Mouse (Mus musculus): ENCODE data around the gene Ahcyl2. TPM values are rescaled to one million over a fixed set of nuclear protein-coding genes. Genes with fewer than 3 reads are reported as not detected.
"Not testable (repeated sequence)": the region's sequence is repeated elsewhere in the genome, so short reads cannot be mapped to it uniquely, and the experiment has no call there.

Gene Ahcyl2
- polyA plus RNA-seq, 1 experiment from 2014 or later, result 11.8 TPM

DNA sequence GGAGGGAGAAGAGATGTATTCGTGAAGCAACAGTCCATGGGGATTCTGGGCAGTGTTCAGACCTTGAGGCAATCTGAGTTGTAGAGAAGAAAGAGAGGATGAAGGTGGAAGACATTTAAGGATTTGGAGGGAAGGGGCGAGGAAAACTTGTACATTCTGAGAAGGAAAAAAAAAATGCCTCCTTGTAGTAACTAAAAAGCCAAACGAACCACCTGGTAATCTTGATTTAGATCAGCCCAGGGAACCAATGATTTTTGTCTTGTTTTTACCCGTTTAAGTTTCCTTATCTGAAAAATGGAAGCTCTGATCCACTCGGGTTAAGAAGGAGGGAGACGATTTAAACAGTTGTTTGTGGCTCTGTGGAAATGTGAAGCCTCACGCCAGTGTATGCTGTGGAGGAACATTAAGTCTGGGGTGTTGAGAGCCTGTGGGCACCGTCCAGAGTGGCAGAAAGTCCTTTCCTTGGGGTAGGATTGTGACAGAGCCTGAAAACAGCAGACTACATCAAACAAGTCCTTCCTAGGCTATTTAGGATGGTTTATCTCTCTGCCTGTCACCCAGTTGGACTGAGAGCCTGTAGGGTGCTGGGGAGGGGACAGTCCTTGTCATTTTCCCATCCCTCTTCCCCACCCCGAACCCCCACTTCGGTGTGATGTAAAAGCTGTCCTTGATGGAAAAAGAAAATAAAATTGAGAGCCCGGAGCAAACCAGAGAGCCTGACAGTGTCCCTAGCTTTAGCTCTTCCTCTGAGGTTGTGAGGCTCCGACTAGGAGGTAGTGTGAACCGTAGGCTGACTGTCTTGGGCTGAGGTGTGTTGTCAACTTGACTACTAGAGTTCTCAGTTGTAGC is 31.0 kb upstream of the Ahcyl2 start:
- Histone ChIP-seq H3K27me3 (ENCODE audit: control insufficient read depth, insufficient read depth, low read length) (no peaks in the 10 kb centered on the region), H3K27ac (ENCODE audit: low read depth, low read length) (peak overlapping the region; percentile 88; the same call in 1 of the 2 replicates), H3K9me3 (ENCODE audit: control insufficient read depth, low read length) (no peaks in the 10 kb centered on the region), H3K4me1 (ENCODE audit: control insufficient read depth, insufficient read depth, low read length) (peaks cover 8% of the 10 kb centered on the region), H3K4me2 (ENCODE audit: low read depth) (peak overlapping the region; percentile 73), H3K36me3 (ENCODE audit: control insufficient read depth, insufficient read depth, low read length) (no peaks in the 10 kb centered on the region), H3K4me3 (ENCODE audit: low read depth, low read length) (peak overlapping the region; percentile 93), H3K9ac (ENCODE audit: low read length) (peak overlapping the region; percentile 95)
- 18% methylated on average over 13 of the region's 13 CpGs for WGBS
- DNase-seq (ENCODE audit: low spot score) (no peak), ATAC-seq (ENCODE audit: insufficient read depth, low FRiP score, low TSS enrichment) (no peak)

DNA sequence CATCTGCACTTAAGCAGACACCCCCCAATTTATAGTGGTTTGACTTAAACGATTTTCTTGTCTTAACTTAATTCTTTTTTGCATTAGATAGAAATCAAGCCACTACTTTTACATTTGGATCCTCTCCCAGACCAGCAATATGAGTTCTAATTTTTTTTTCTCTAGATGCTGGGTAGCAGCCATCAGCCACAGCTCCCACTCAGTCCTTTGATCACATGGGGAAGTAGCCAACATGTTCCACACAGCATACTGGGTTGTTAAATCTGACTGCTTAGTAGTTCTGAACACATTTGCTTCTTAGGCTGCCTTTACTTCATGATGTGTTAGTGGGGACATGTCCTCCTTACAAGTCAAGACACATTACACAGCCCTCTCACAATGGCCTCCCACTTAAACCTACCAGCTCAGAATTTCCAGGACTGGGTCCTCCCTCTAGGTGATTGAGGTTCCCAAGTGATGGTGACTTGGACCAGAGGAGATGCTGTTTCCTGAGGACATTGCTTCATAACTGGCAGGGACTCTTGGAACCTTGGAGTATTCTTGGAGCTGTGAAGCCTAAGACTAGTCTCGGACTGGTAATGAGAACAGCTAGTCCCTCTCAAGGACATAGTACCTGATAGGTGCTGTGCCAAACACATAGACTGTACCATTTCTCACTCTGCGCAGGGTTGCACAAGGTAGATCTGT is 16.2 kb upstream of the Ahcyl2 start:
- Histone ChIP-seq H3K4me1 (ENCODE audit: control insufficient read depth, insufficient read depth, low read length) (no peaks in the 10 kb centered on the region), H3K27ac (ENCODE audit: low read depth, low read length) (no peak overlapping the region), H3K36me3 (ENCODE audit: control insufficient read depth, insufficient read depth, low read length) (peaks cover 10% of the 10 kb centered on the region), H3K4me3 (ENCODE audit: low read depth, low read length) (no peak overlapping the region), H3K27me3 (ENCODE audit: control insufficient read depth, insufficient read depth, low read length) (no peaks in the 10 kb centered on the region), H3K4me2 (ENCODE audit: low read depth) (no peak overlapping the region), H3K9me3 (ENCODE audit: control insufficient read depth, low read length) (peaks cover 8% of the 10 kb centered on the region), H3K9ac (ENCODE audit: low read length) (no peak overlapping the region)
- DNase-seq (ENCODE audit: low spot score) (no peak), ATAC-seq (ENCODE audit: insufficient read depth, low FRiP score, low TSS enrichment) (no peak)
- 93% methylated on average over 3 of the region's 3 CpGs for WGBS

DNA sequence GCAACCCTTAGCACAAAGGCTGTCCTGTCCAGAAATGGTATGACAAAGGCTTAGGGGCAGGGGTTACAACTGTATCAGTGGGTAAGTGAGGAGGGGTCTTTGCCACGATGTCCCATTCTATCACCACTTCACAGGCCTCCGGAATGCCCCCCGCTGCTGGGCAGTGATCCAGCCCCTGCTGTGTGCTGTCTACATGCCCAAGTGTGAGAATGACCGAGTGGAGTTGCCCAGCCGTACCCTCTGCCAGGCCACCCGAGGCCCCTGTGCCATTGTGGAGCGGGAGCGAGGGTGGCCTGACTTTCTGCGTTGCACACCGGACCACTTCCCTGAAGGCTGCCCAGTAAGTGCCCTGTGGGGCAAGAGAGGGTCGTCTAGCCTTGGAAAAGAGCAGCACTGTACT is 14.5 kb upstream of the Ahcyl2 start:
- Histone ChIP-seq H3K9ac (ENCODE audit: low read length) (no peak overlapping the region), H3K27me3 (ENCODE audit: control insufficient read depth, insufficient read depth, low read length) (no peaks in the 10 kb centered on the region), H3K4me2 (ENCODE audit: low read depth) (no peak overlapping the region), H3K4me1 (ENCODE audit: control insufficient read depth, insufficient read depth, low read length) (no peaks in the 10 kb centered on the region), H3K9me3 (ENCODE audit: control insufficient read depth, low read length) (peaks cover 6% of the 10 kb centered on the region), H3K36me3 (ENCODE audit: control insufficient read depth, insufficient read depth, low read length) (peaks cover 16% of the 10 kb centered on the region), H3K27ac (ENCODE audit: low read depth, low read length) (no peak overlapping the region), H3K4me3 (ENCODE audit: low read depth, low read length) (no peak overlapping the region)
- ATAC-seq (ENCODE audit: insufficient read depth, low FRiP score, low TSS enrichment), result no peak
- WGBS, result 89% methylated on average over 11 of the region's 11 CpGs
- DNase-seq (ENCODE audit: low spot score), result no peak

DNA sequence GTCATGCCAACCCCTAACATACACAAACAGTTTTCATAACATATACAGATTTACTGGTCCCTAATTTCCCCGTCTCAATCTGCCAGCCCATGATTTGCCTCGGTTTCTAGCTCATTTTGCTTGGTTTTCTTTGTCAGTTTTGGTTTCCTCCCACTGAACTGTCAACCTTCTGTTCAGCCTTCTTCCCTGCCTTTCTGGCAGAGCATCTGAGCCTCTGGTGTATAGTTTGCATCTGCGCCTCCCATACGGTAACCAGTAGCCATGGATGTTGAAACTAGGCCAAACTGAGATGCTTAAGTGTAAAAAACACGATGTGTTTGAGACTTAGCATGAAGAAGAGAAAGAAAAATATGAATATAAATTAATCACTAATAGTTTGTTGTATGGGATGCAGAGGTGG is 11.8 kb upstream of the Ahcyl2 start:
- Histone ChIP-seq H3K4me3 (ENCODE audit: low read depth, low read length) (no peak overlapping the region), H3K4me2 (ENCODE audit: low read depth) (no peak overlapping the region), H3K27ac (ENCODE audit: low read depth, low read length) (no peak overlapping the region), H3K9ac (ENCODE audit: low read length) (no peak overlapping the region), H3K36me3 (ENCODE audit: control insufficient read depth, insufficient read depth, low read length) (peaks cover 15% of the 10 kb centered on the region), H3K9me3 (ENCODE audit: control insufficient read depth, low read length) (no peaks in the 10 kb centered on the region), H3K27me3 (ENCODE audit: control insufficient read depth, insufficient read depth, low read length) (no peaks in the 10 kb centered on the region), H3K4me1 (ENCODE audit: control insufficient read depth, insufficient read depth, low read length) (no peaks in the 10 kb centered on the region)
- WGBS, result 92% methylated on average over 5 of the region's 5 CpGs
- no peak for DNase-seq (ENCODE audit: low spot score)
- ATAC-seq (ENCODE audit: insufficient read depth, low FRiP score, low TSS enrichment), result no peak

DNA sequence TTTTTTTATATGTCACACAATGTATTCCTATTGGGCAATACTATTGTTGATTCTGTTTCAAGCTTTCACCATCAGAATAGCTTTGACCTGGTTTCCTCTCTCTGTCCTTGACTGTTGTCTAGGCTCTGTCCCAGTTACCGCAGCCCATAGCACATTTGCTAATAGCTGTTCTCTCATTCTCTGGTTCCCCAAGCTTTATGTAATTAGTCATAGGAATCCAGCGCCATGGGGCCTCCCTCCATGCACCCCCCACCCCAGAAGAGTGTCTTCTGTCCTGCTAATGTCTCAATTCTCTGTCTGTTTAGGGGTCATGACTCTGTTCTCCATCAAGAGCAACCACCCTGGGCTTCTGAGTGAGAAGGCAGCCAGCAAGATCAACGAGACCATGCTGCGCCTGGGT is 11.3 kb upstream of the Ahcyl2 start:
- Histone ChIP-seq H3K27me3 (ENCODE audit: control insufficient read depth, insufficient read depth, low read length) (no peaks in the 10 kb centered on the region), H3K4me3 (ENCODE audit: low read depth, low read length) (no peak overlapping the region), H3K36me3 (ENCODE audit: control insufficient read depth, insufficient read depth, low read length) (peaks cover 15% of the 10 kb centered on the region), H3K27ac (ENCODE audit: low read depth, low read length) (no peak overlapping the region), H3K4me2 (ENCODE audit: low read depth) (no peak overlapping the region), H3K9ac (ENCODE audit: low read length) (no peak overlapping the region), H3K9me3 (ENCODE audit: control insufficient read depth, low read length) (no peaks in the 10 kb centered on the region), H3K4me1 (ENCODE audit: control insufficient read depth, insufficient read depth, low read length) (no peaks in the 10 kb centered on the region)
- no peak for ATAC-seq (ENCODE audit: insufficient read depth, low FRiP score, low TSS enrichment)
- 89% methylated on average over 4 of the region's 4 CpGs for WGBS
- DNase-seq (ENCODE audit: low spot score), result no peak

DNA sequence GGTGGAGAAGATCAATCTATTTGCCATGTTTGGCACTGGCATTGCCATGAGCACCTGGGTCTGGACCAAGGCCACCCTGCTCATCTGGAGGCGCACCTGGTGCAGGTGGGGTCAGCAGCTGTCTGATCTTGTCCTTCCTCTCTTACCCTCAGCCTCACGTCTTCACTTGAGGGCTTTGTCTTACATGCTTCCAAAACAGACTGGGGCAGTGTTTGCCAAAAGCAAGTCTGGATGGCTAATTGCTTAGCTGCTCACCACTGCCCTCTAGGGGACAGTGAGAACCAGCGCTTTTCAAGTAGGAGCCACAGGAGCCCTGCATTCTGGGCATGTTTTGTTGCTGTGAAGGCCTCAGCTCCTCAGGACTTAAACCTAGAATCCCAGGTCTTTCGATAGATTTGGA is 9.4 kb upstream of the Ahcyl2 start:
- DNase-seq (ENCODE audit: low spot score) (peak; percentile 66), ATAC-seq (ENCODE audit: insufficient read depth, low FRiP score, low TSS enrichment) (no peak)
- no peaks in the 10 kb centered on the region for H3K4me1 ChIP-seq (ENCODE audit: control insufficient read depth, insufficient read depth, low read length)
- peaks cover 15% of the 10 kb centered on the region for H3K36me3 ChIP-seq (ENCODE audit: control insufficient read depth, insufficient read depth, low read length)
- H3K9ac ChIP-seq (ENCODE audit: low read length), result no peak overlapping the region
- no peak overlapping the region for H3K4me2 ChIP-seq (ENCODE audit: low read depth)
- H3K27me3 ChIP-seq (ENCODE audit: control insufficient read depth, insufficient read depth, low read length), result no peaks in the 10 kb centered on the region
- H3K9me3 ChIP-seq (ENCODE audit: control insufficient read depth, low read length), result no peaks in the 10 kb centered on the region
- no peak overlapping the region for H3K27ac ChIP-seq (ENCODE audit: low read depth, low read length)
- 43% methylated on average over 4 of the region's 4 CpGs for WGBS
- H3K4me3 ChIP-seq (ENCODE audit: low read depth, low read length), result no peak overlapping the region

DNA sequence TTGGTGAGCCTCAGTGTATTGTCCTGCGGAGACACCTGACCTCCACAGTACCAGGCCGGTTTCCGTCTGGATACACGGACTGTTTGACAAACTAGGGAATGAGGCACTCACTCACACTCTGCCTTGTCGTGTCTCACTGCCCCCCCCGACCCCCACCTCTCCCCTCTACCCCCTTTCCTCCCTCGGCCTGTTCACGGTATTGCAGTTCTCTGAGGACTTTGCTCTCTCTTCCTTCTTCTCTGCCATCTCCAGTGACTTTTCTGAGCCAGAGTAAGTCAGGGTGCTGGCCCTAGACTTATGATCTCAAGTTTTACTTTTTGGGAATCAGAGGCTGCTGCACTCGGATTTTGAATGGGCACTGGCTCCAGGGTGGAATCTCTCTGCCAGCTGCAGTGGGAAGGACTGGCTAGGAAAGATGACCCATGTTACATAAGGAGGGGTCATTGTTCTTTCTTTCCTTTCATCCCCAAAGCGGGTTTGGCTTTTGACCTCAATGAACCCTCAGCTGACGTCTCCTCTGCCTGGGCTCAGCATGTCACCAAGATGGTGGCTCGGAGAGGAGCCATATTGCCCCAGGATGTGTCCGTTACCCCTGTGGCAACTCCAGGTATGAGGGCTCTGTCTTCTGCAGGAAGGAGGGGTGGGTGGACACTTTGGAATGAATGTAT is 8.7 kb upstream of the Ahcyl2 start:
- H3K9ac ChIP-seq (ENCODE audit: low read length), result no peak overlapping the region
- no peak overlapping the region for H3K27ac ChIP-seq (ENCODE audit: low read depth, low read length)
- no peak for DNase-seq (ENCODE audit: low spot score)
- no peaks in the 10 kb centered on the region for H3K27me3 ChIP-seq (ENCODE audit: control insufficient read depth, insufficient read depth, low read length)
- no peak overlapping the region for H3K4me2 ChIP-seq (ENCODE audit: low read depth)
- H3K9me3 ChIP-seq (ENCODE audit: control insufficient read depth, low read length), result no peaks in the 10 kb centered on the region
- H3K36me3 ChIP-seq (ENCODE audit: control insufficient read depth, insufficient read depth, low read length), result peaks cover 15% of the 10 kb centered on the region
- no peak overlapping the region for H3K4me3 ChIP-seq (ENCODE audit: low read depth, low read length)
- no peak for ATAC-seq (ENCODE audit: insufficient read depth, low FRiP score, low TSS enrichment)
- H3K4me1 ChIP-seq (ENCODE audit: control insufficient read depth, insufficient read depth, low read length), result no peaks in the 10 kb centered on the region
- 88% methylated on average over 13 of the region's 13 CpGs for WGBS

DNA sequence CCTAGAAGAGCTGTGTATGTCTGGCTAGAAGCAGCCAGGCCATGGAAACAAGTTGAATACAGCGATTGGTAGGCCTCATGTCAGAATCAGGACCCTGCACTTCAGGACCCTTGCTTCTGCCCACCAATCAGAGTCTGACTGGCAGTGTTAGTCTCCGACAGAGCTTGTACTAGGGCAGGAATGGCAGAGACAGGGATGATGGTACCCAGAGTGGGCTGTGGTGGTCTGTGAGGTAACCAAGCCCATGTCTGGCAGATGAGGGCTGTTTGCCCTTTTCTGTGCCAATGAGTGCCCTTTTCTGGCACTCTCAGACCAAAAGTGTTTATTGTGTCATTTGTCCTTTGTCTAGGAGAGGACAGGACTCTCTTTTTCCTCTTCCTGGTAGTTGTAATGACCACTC is 7.4 kb upstream of the Ahcyl2 start:
- H3K27ac ChIP-seq (ENCODE audit: low read depth, low read length); H3K4me3 ChIP-seq (ENCODE audit: low read depth, low read length); ATAC-seq (ENCODE audit: insufficient read depth, low FRiP score, low TSS enrichment); H3K4me1 ChIP-seq (ENCODE audit: control insufficient read depth, insufficient read depth, low read length); H3K9ac ChIP-seq (ENCODE audit: low read length); H3K9me3 ChIP-seq (ENCODE audit: control insufficient read depth, low read length); DNase-seq (ENCODE audit: low spot score); H3K4me2 ChIP-seq (ENCODE audit: low read depth); H3K27me3 ChIP-seq (ENCODE audit: control insufficient read depth, insufficient read depth, low read length): not testable (repeated sequence)
- 92% methylated on average over 2 of the region's 2 CpGs for whole genome bisulfite sequencing
- H3K36me3 ChIP-seq (ENCODE audit: control insufficient read depth, insufficient read depth, low read length), result peaks cover 12% of the 10 kb centered on the region
